In the genomic region with DNA sequence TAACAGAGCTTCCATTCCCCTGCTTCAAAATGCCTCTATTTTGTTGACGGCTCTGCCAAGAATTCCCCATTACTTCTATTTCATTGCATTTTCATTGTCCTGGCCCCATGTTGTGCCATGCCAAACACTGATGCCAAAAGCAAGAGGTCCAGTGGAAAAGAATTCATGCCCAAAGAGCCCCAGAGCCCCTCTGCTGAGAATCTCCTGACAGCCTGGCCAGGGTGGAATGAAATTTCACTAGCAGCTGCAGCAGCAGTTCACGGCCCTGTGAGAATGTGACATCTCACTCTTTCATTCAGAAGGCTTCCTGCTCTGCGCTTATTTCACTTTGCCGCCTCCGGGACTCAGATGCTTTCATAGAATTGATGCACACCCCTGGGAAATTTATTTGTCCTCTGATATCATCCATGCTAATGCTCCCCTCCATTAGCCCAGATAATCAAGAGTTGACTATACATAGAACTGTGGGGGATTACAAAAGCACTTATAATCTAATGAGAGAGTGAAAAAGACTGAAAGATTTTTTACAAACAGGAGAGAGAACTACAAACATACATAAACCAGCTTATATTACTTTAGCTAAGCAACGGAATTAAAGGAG, we compare ENCODE assay signal across 15 mouse cellular contexts.
DNase-seq lines count a peak whose midpoint lies in the region; ATAC-seq lines count a peak whose summit lies in the region.
"Had no signal": no experiment of that assay in that cellular context is flagged by ENCODE, and none has a peak within 500 bp of the region (broad histone marks: within the 10 kb centered on the region; RNA-seq: fewer than 3 reads in every experiment).

No protein-coding gene starts in this region.

- H3K36me3 ChIP-seq in neural tube, embryonic 11.5 days (ENCODE audit: control insufficient read depth, insufficient read depth, low read length): no peaks in the 10 kb centered on the region
- H3K36me3 ChIP-seq in hindbrain, embryonic 11.5 days (ENCODE audit: control insufficient read depth, insufficient read depth, low read length): no peaks in the 10 kb centered on the region
- no peaks in the 10 kb centered on the region for H3K36me3 ChIP-seq in midbrain, embryonic 14.5 days (ENCODE audit: control insufficient read depth, insufficient read depth, low read length)
- no peaks in the 10 kb centered on the region for H3K36me3 ChIP-seq in liver, embryonic 11.5 days (ENCODE audit: control insufficient read depth, insufficient read depth, low read length)
- H3K36me3 ChIP-seq: liver, embryonic 12.5 days had no signal

- no peak overlapping the region for H3K27ac ChIP-seq in neural tube, embryonic 11.5 days (ENCODE audit: low read depth, low read length)
- peak overlapping the region; percentile 42; the same call in 1 of the 2 replicates for H3K27ac ChIP-seq in hindbrain, embryonic 11.5 days (ENCODE audit: low read depth, low read length)
- peak overlapping the region; percentile 34; the same call in 1 of the 2 replicates for H3K27ac ChIP-seq in midbrain, embryonic 14.5 days (replicated peaks; ENCODE audit: low read depth, low read length)
- H3K27ac ChIP-seq in liver, embryonic 11.5 days (ENCODE audit: low read depth, low read length): no peak overlapping the region
- H3K27ac ChIP-seq: left cerebral cortex, adult 2 months; liver, embryonic 12.5 days had no signal

- H3K4me2 ChIP-seq in neural tube, embryonic 11.5 days (ENCODE audit: low read depth): no peak overlapping the region
- H3K4me2 ChIP-seq in hindbrain, embryonic 11.5 days (replicated peaks; ENCODE audit: low read depth, low read length): no peak overlapping the region
- no peak overlapping the region for H3K4me2 ChIP-seq in midbrain, embryonic 14.5 days (ENCODE audit: low read length)
- H3K4me2 ChIP-seq in liver, embryonic 11.5 days: no peak overlapping the region
- H3K4me2 ChIP-seq: liver, embryonic 12.5 days had no signal

- no peak overlapping the region for H3K9ac ChIP-seq in neural tube, embryonic 11.5 days (ENCODE audit: low read length)
- no peak overlapping the region for H3K9ac ChIP-seq in hindbrain, embryonic 11.5 days (ENCODE audit: low read depth, low read length)
- no peak overlapping the region for H3K9ac ChIP-seq in midbrain, embryonic 14.5 days (replicated peaks; ENCODE audit: low read length)
- H3K9ac ChIP-seq in liver, embryonic 11.5 days (ENCODE audit: low read depth, low read length): no peak overlapping the region
- H3K9ac ChIP-seq: liver, embryonic 12.5 days had no signal

- no peak overlapping the region for H3K4me3 ChIP-seq in neural tube, embryonic 11.5 days (ENCODE audit: low read depth, low read length)
- H3K4me3 ChIP-seq in hindbrain, embryonic 11.5 days (ENCODE audit: low read depth, low read length): no peak overlapping the region
- no peak overlapping the region for H3K4me3 ChIP-seq in midbrain, embryonic 14.5 days (replicated peaks; ENCODE audit: low read depth, low read length)
- no peak overlapping the region for H3K4me3 ChIP-seq in liver, embryonic 11.5 days (ENCODE audit: low read depth, low read length)
- H3K4me3 ChIP-seq: left cerebral cortex, adult 2 months; liver, embryonic 12.5 days had no signal

- no peaks in the 10 kb centered on the region for H3K27me3 ChIP-seq in neural tube, embryonic 11.5 days (ENCODE audit: control insufficient read depth, insufficient read depth, low read length)
- no peaks in the 10 kb centered on the region for H3K27me3 ChIP-seq in hindbrain, embryonic 11.5 days (ENCODE audit: control insufficient read depth, insufficient read depth, low read length)
- no peaks in the 10 kb centered on the region for H3K27me3 ChIP-seq in midbrain, embryonic 14.5 days (ENCODE audit: control insufficient read depth, insufficient read depth, low read length)
- no peaks in the 10 kb centered on the region for H3K27me3 ChIP-seq in liver, embryonic 11.5 days (replicated peaks; ENCODE audit: control insufficient read depth, insufficient read depth, low read length)
- H3K27me3 ChIP-seq: liver, embryonic 12.5 days had no signal

- H3K9me3 ChIP-seq in neural tube, embryonic 11.5 days (ENCODE audit: control insufficient read depth, low read length): no peaks in the 10 kb centered on the region
- H3K9me3 ChIP-seq in hindbrain, embryonic 11.5 days (ENCODE audit: control insufficient read depth, low read length): no peaks in the 10 kb centered on the region
- no peaks in the 10 kb centered on the region for H3K9me3 ChIP-seq in midbrain, embryonic 14.5 days (ENCODE audit: control insufficient read depth, low read length)
- H3K9me3 ChIP-seq in liver, embryonic 11.5 days (ENCODE audit: control insufficient read depth, low read length): no peaks in the 10 kb centered on the region
- H3K9me3 ChIP-seq: liver, embryonic 12.5 days had no signal

- WGBS in neural tube, embryonic 11.5 days: 53% methylated on average over 6 of the region's 6 CpGs
- WGBS in hindbrain, embryonic 11.5 days: 39% methylated on average over 6 of the region's 6 CpGs
- WGBS in midbrain, embryonic 14.5 days: 21% methylated on average over 6 of the region's 6 CpGs
- WGBS in liver, embryonic 11.5 days: 85% methylated on average over 6 of the region's 6 CpGs

- no peak for ATAC-seq in neural tube, embryonic 11.5 days (ENCODE audit: insufficient read depth, low FRiP score, low TSS enrichment)
- peak; percentile 53 for ATAC-seq in hindbrain, embryonic 11.5 days (ENCODE audit: low FRiP score)
- peak; percentile 65 for ATAC-seq in midbrain, embryonic 14.5 days (ENCODE audit: low FRiP score, low TSS enrichment)
- ATAC-seq in frontal cortex, adult (ENCODE audit: low TSS enrichment): no peak
- ATAC-seq in liver, embryonic 11.5 days (replicated peaks; ENCODE audit: low FRiP score): no peak
- ATAC-seq: CD4-positive, CD25-positive, alpha-beta regulatory T cell, adult 4 months; liver, embryonic 12.5 days had no signal

- DNase-seq in neural tube, embryonic 11.5 days (ENCODE audit: low spot score): peak; percentile 33
- DNase-seq in neural tube, embryonic 10.5 days (ENCODE audit: extremely low spot score, low spot score): no peak
- DNase-seq in hindbrain, embryonic 11.5 days (ENCODE audit: low spot score): peak; percentile 42
- peak; percentile 66 for DNase-seq in midbrain, embryonic 14.5 days
- no peak for DNase-seq in liver, embryonic 11.5 days (ENCODE audit: low spot score)
- no peak for DNase-seq in adrenal gland, adult (ENCODE audit: inconsistent age in 2 of 2, low spot score in 1 of 2)
- DNase-seq: heart, adult 18-20 months; heart, postnatal 4 days; lung, postnatal 10 days; right cerebral cortex, adult 18-20 months; thymus, postnatal 25 days had no signal

- H3K4me1 ChIP-seq in neural tube, embryonic 11.5 days (ENCODE audit: control insufficient read depth, insufficient read depth, low read length): 0 out of 2 replicates have a peak, but pooled peaks cover 4% of the 10 kb centered on the region
- no peaks in the 10 kb centered on the region for H3K4me1 ChIP-seq in hindbrain, embryonic 11.5 days (replicated peaks; ENCODE audit: control insufficient read depth, insufficient read depth, low read length)
- H3K4me1 ChIP-seq in midbrain, embryonic 14.5 days (ENCODE audit: control insufficient read depth, insufficient read depth, low read length): peaks cover 25% of the 10 kb centered on the region
- H3K4me1 ChIP-seq in liver, embryonic 11.5 days (replicated peaks; ENCODE audit: control insufficient read depth, insufficient read depth, low read length): no peaks in the 10 kb centered on the region
- H3K4me1 ChIP-seq: liver, embryonic 12.5 days had no signal

Comparison
In these comparisons a context has a peak if more than half of its experiments do, and no peak if none do; other contexts are left out.
1. DNase-seq: peak in neural tube, embryonic 11.5 days (single experiment), hindbrain, embryonic 11.5 days (single experiment) and midbrain, embryonic 14.5 days (single experiment); none in neural tube, embryonic 10.5 days (single experiment), liver, embryonic 11.5 days (single experiment) and adrenal gland, adult (0 of 2).
2. ATAC-seq: peak in hindbrain, embryonic 11.5 days (single experiment) and midbrain, embryonic 14.5 days (single experiment); none in neural tube, embryonic 11.5 days (single experiment), frontal cortex, adult (single experiment) and liver, embryonic 11.5 days (single experiment).
3. H3K27ac ChIP-seq: peak in hindbrain, embryonic 11.5 days (single experiment) and midbrain, embryonic 14.5 days (single experiment); none in neural tube, embryonic 11.5 days (single experiment) and liver, embryonic 11.5 days (single experiment).